Mouse (Mus musculus) cortical plate, adult 2 months (tissue): ENCODE measurements around the gene Syngap1. TPM values are rescaled to one million over a fixed set of nuclear protein-coding genes. Genes with fewer than 3 reads are reported as not detected.
"Not testable (repeated sequence)": the region's sequence is repeated elsewhere in the genome, so short reads cannot be mapped to it uniquely, and the experiment has no call there.

Experiments
- H3K27ac ChIP-seq: fragments of 200-500 bp; 2 replicates; pipeline ENCODE4 v1.5.1; 2012; ENCODE audit warnings: low read length, control low read depth, inconsistent platforms; ENCODE audit not compliant: insufficient read depth
- H3K4me1 ChIP-seq: fragments of 200-500 bp; 2 replicates; pipeline ENCODE4 v1.6.1; 2011; ENCODE audit warnings: low read length; ENCODE audit not compliant: control insufficient read depth, insufficient read depth
- H3K4me3 ChIP-seq: fragments of 200-500 bp; 2 replicates; pipeline ENCODE4 v1.5.1; 2011; ENCODE audit warnings: mild to moderate bottlenecking, low read length, control low read depth; ENCODE audit not compliant: insufficient read depth
- CTCF ChIP-seq: fragments of 200-500 bp; IDR thresholded peaks from 2 replicates; pipeline ENCODE4 v1.5.1; 2011; ENCODE audit warnings: mild to moderate bottlenecking, control low read depth, low read length; ENCODE audit not compliant: insufficient read depth; ENCODE audit errors: extremely low read depth
- POLR2A ChIP-seq: fragments of 200-500 bp; IDR thresholded peaks from 2 replicates; pipeline ENCODE4 v1.6.1; 2011; ENCODE audit warnings: mild to moderate bottlenecking, low read length, control low read depth; ENCODE audit not compliant: insufficient read depth; ENCODE audit errors: extremely low read depth
- polyA plus RNA-seq: library from polyadenylated mRNA; depleted of rRNA; stranded (reverse); fragments of >200 nt; gene quantifications from 2 replicates; pipeline ENCODE4 v1.2.3, GENCODE M21; 2012; rRNA removed

Gene Syngap1
- 185 and 195 TPM in 2 replicates for polyA plus RNA-seq

DNA sequence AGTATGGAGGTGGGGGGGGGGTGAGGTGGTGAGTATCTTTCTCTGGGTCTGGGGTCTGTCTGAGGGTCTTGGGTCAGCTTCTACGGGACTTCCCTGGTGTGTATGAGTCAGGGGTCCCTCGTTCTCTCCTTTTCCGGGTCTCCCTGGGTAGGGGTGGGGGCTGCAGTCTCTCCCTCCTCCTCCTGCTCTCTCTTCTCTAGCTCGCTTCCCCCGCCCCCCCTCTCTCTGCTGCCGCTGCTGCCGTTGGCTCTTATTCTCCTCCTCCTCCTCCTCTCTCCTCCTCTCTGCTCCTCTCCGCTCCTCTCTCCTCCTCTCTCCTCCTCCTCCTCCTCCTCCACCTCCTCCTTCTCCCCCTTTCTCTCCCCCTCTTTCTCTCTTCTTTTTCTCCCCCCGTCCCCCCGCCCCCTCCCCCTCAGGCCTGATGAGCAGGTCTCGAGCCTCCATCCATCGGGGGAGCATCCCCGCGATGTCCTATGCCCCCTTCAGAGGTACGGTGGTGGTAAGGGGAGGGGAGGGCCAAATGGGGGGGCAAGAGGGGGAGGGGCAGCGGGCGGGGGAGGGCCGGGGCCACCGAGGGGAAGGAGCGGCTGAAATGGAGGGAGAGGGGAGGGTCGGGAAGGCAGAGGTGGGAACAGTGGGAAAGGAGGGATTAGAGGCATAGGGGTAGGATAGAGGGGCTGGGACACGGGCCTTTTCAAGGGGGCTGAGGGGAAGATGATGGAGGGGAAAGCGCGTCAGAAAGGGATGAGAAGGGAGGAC, at the start of gene Syngap1:
Gene Syngap1 (plus strand): TSS at position 223 of the 759 bp plus-strand sequence.
- peaks cover 14% of the 10 kb centered on the region; the same call in 1 of the 2 replicates for H3K4me1 ChIP-seq
- peak within 1 kb of the TSS; percentile 92 for H3K4me3 ChIP-seq
- peak within 1 kb of the TSS; percentile 97 for H3K27ac ChIP-seq
- TF ChIP-seq POLR2A (peak; percentile 62; the same call in 1 of the 2 replicates), CTCF (no peak)

DNA sequence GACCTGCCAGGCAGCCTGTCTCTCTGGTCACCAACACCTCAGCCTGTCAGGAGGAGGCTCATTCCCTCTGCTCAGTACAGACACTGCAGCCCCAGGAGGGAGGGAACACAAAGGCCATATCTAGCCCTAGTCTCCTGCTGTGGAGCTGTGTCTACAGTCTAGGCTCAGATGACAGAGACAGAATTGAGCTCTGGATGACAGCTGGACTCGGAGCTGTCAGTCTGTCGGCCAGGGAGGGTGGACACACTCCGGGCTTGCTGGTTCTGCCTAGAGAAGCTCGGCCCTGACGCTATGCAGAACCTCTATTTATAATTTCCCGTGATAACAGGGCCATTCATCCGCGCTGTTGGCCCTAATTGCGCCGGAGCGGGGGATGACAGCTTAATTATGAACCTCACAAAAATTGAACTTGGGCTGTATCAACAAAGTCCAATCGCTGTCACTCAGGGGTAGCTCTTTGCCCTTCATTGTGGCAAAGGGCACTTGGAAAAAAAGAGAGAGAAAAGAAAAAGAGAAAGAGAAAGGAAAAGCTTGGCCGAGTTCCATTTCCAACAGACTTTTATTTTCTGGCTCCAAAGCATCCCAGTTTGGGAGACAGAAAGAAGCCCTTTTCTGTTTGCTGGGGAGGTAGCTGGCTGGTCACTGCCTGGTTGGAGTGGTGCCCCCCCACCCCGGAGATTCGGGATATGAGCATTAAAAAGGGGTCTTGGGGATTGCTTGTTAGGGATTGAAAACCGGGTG, 48.2 kb upstream of the Syngap1 start:
- TF ChIP-seq POLR2A, result no peak
- no peak for TF ChIP-seq CTCF
- Histone ChIP-seq H3K4me1 (peaks cover 13% of the 10 kb centered on the region), H3K4me3 (no peak overlapping the region), H3K27ac (peak overlapping the region; percentile 17; the same call in 1 of the 2 replicates)

DNA sequence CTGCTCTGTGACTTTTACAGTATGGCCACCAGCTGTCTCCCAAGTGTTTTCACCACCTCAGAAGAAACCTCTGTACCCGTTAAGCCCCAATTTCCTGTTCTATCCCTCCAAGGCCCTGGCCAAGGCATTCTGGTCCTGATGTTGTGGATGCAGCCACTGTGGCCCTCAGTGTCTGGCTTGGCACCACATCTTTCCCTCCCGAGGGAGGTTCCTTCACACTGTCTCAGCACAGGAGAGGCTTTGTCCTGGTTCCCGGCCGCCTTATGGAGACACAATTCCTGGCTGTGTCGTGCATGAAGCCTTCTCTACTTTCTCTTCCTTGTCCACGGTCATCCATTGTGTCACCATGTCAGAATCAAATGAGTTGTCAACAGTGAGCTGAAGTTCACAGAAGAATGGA, 47.6 kb upstream of the Syngap1 start:
- Histone ChIP-seq H3K27ac (peak overlapping the region; percentile 63; the same call in 1 of the 2 replicates), H3K4me3 (no peak overlapping the region), H3K4me1 (peaks cover 13% of the 10 kb centered on the region)
- TF ChIP-seq CTCF (no peak), POLR2A (no peak)

DNA sequence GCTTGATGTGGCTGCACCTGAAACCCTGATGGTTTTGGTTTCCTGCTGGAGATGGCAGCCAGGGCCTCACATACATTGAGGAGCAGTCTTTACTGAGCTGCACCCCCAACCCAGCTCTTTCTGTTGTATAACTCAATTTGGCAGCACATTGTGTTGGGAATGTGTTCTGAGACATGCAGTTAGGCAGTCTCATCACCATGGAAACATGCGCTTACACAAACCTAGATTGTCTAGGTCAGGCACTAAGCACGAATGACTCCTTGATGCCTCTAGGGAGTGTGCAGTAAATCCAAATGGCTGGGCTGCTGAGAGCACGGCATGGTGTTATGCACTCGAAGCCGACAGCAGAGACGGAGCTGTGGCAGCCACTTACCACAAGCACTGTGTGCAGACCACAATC, 46.7 kb upstream of the Syngap1 start:
- H3K4me3 ChIP-seq, result no peak overlapping the region
- H3K27ac ChIP-seq, result peak overlapping the region; percentile 63
- peaks cover 13% of the 10 kb centered on the region for H3K4me1 ChIP-seq
- TF ChIP-seq CTCF (no peak), POLR2A (no peak)

DNA sequence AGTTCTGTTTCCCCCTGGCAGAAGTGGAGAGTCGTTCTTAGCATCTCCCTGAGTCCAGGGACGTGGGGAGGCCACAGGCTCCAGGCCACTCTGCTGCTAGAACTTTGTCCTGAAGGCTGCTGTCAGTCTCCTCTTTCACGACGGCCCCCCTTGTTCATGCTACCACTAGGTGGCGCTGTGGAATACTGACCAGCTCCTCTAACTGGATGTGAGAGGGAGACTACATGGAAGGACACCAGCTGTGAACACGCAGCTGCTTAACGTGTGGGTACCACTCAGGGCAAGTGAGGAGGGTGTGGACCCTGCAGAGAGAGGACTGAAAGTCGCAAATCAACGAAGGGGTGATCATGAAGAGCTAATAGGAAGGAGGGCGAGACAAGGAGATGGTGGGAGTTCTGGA, 45.5 kb upstream of the Syngap1 start:
- H3K4me1 ChIP-seq, result peaks cover 13% of the 10 kb centered on the region
- no peak overlapping the region for H3K4me3 ChIP-seq
- no peak overlapping the region for H3K27ac ChIP-seq
- TF ChIP-seq POLR2A (no peak), CTCF (peak; percentile 77)

DNA sequence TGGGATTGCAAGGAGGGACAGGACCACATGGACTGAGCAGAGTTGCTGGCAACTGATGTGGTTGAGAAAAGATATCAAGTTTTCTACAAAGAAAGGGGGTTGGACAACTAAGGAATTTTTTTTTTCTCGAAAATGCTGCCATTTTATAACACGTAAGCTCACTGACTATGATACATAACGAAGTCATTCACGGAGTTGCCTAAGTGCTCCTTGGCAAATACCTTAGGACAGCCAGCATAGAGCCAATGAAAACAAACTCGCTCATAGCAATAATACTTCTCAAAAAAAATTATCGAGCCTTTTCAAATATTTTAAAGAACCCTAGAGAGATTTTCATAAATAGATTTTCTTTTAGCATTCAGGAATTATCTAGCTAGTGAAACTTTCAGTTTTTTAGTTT, 40.1 kb upstream of the Syngap1 start:
- H3K4me1 ChIP-seq, result no peaks in the 10 kb centered on the region
- no peak for TF ChIP-seq CTCF
- TF ChIP-seq POLR2A, result no peak
- H3K27ac ChIP-seq, result no peak overlapping the region
- H3K4me3 ChIP-seq, result no peak overlapping the region

DNA sequence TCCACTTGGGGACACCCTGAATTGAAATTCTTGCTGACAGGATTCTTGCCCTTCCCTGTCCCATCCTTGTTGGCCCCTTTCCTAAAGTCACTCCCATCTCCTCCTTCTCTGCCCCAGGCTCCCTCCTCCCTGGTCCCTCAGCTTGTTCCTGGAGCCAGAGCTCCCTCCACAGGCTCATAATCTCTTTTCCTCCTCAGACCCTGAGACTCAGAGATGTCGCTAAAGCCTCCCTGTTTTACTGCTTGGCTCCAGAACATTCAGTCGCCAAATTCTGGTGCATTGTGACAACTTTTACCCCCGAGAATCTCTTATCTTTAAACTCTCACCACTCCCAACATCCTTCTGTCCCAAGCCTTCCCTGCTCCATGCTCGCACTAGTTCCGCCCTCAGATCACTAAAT, 36.7 kb upstream of the Syngap1 start:
- TF ChIP-seq POLR2A (no peak), CTCF (peak; percentile 19; the same call in 1 of the 2 replicates)
- H3K27ac ChIP-seq, result no peak overlapping the region
- no peak overlapping the region for H3K4me3 ChIP-seq
- no peaks in the 10 kb centered on the region for H3K4me1 ChIP-seq

DNA sequence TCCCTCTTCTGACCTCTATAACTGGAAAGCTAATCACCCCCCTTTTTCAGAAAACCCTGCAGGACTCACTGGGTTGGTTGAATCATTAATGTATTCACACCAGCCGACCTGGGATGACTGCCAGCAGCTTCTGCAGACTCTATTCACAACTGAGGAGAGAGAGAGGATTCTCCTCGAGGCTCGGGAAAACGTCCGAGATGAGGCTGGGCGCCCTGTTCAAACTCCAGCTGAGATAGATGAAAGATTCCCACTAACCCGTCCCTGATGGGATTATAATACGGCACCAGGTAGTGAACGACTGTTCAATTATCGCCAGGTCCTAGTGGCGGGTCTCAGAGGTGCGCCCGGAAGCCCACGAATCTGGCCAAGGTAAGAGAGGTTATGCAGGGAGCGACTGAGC, 33.5 kb upstream of the Syngap1 start:
- H3K27ac ChIP-seq, H3K4me1 ChIP-seq, H3K4me3 ChIP-seq: not testable (repeated sequence)

DNA sequence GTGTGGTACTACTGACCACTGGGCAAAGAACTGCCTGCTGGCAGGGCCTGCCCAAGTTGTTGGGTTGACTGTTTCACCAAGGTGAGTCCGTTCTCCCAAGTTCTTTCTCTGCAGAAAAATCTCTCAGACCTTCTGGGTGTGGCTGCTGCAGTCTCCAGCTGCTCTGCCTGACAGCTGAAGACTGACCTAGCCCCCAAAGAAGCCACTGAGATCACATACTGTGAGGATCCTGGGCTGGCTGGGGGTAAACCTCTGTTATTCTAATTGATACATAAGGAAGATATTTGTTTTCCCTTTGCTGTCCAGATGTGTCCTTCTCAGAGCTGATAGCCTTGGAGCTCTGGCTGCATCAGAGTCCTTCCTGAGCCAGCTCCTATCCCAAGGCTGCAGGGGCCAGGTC, 25.8 kb upstream of the Syngap1 start:
- Histone ChIP-seq H3K4me1 (no peaks in the 10 kb centered on the region; the same call in 1 of the 2 replicates), H3K4me3 (no peak overlapping the region)
- no peak for TF ChIP-seq CTCF
- no peak for TF ChIP-seq POLR2A

More for the DNA sequence above, 25.8 kb upstream of the Syngap1 start:
- H3K27ac ChIP-seq, result no peak overlapping the region
